Mouse (Mus musculus) activated CD4-positive, CD25-positive, alpha-beta regulatory T cell, adult 4 months (primary cell): ENCODE data around the gene Hdac5. TPM values are rescaled to one million over a fixed set of nuclear protein-coding genes. Genes with fewer than 3 reads are reported as not detected.
"Not testable (repeated sequence)": the region's sequence is repeated elsewhere in the genome, so short reads cannot be mapped to it uniquely, and the experiment has no call there.

Experiments used
- ATAC-seq: one replicate; pipeline ENCODE4 v1.8.0; 2017
- polyA plus RNA-seq, 2 experiments: library from polyadenylated mRNA; unstranded; fragments of 100-300 nt; shearing (Covaris generic); gene quantifications; one replicate each; pipeline ENCODE4 v1.2.1; 2017

Gene Hdac5
- polyA plus RNA-seq, 2 experiments from 2014 or later: 6.0 to 9.3 TPM

- ATAC-seq: no peak
Observed at GRCm38 (mm10) chr11:102184253-102184645, 45.7 kb downstream of the Hdac5 start.

- ATAC-seq: no peak
Observed at GRCm38 (mm10) chr11:102179836-102180235, 50.1 kb downstream of the Hdac5 start.

- ATAC-seq: no peak
Observed at GRCm38 (mm10) chr11:102168689-102169088, 61.3 kb downstream of the Hdac5 start.

- no peak for ATAC-seq
Observed at GRCm38 (mm10) chr11:102167539-102167938, 62.4 kb downstream of the Hdac5 start.

- ATAC-seq: no peak
Observed at GRCm38 (mm10) chr11:102165971-102166722, 63.8 kb downstream of the Hdac5 start.

GRCm38 (mm10) chr11:102159781-102160180 lies 70.2 kb downstream of the Hdac5 start:
- no peak for ATAC-seq

- ATAC-seq: not testable (repeated sequence)
Observed at GRCm38 (mm10) chr11:102158024-102158423, 71.9 kb downstream of the Hdac5 start.

- ATAC-seq: no peak
Observed at GRCm38 (mm10) chr11:102156786-102157089, 73.2 kb downstream of the Hdac5 start.

- peak; percentile 40 for ATAC-seq
Observed at GRCm38 (mm10) chr11:102156039-102156785, 73.8 kb downstream of the Hdac5 start, which contains the start of gene Tmem101. Gene Tmem101 (minus strand): TSS chr11:102156404.

GRCm38 (mm10) chr11:102147213-102147989 lies 82.6 kb downstream of the Hdac5 start:
- ATAC-seq: no peak

- ATAC-seq: no peak
Observed at GRCm38 (mm10) chr11:102146531-102146930, 83.4 kb downstream of the Hdac5 start.

- ATAC-seq: no peak
Observed at GRCm38 (mm10) chr11:102146005-102146404, 84.0 kb downstream of the Hdac5 start.

GRCm38 (mm10) chr11:102145471-102146001 lies 84.4 kb downstream of the Hdac5 start, which contains the start of gene Nags:
Gene Nags (plus strand): TSS chr11:102145513.
- ATAC-seq: no peak

GRCm38 (mm10) chr11:102144957-102145470 lies 85.0 kb downstream of the Hdac5 start:
- no peak for ATAC-seq

Other genes with a start within 250 kb of the Hdac5 start
- gene Cfap97d1, start 245.9 kb downstream of the Hdac5 start, polyA plus RNA-seq: not detected
- gene Dusp3, start 243.2 kb downstream of the Hdac5 start, polyA plus RNA-seq: 1 to 10 TPM; 1.3 to 1.9 TPM
- under 1 TPM in 1 of 2 experiments, not detected in 1; 0.36 TPM for gene Mpp3, start 201.7 kb downstream of the Hdac5 start, polyA plus RNA-seq
- under 1 TPM in 1 of 2 experiments, not detected in 1; 0.13 TPM for gene Cd300lg, start 188.7 kb downstream of the Hdac5 start, polyA plus RNA-seq
- 1 to 10 TPM; 2.5 to 3.7 TPM for gene Mpp2, start 141.7 kb downstream of the Hdac5 start, polyA plus RNA-seq
- gene Ppy, start 128.8 kb downstream of the Hdac5 start, polyA plus RNA-seq: not detected
- not detected for gene Pyy, start 122.3 kb downstream of the Hdac5 start, polyA plus RNA-seq
- gene Nags, start 84.7 kb downstream of the Hdac5 start, polyA plus RNA-seq: not detected
- gene Tmem101, start 73.8 kb downstream of the Hdac5 start, polyA plus RNA-seq: 10 to 100 TPM; 13.5 to 15.4 TPM
- gene Lsm12, start 44.9 kb downstream of the Hdac5 start, polyA plus RNA-seq: 10 to 100 TPM; 44.8 to 78.5 TPM
- gene G6pc3, start 40.5 kb downstream of the Hdac5 start, polyA plus RNA-seq: 10 to 100 TPM; 24.6 to 36.3 TPM
- gene BC030867, start 18.7 kb upstream of the Hdac5 start, polyA plus RNA-seq: 1 to 10 TPM; 2.0 to 3.8 TPM
- not detected for gene Asb16, start 38.6 kb upstream of the Hdac5 start, polyA plus RNA-seq
- gene Tmub2, start 54.8 kb upstream of the Hdac5 start, polyA plus RNA-seq: 10 to 100 TPM; 54.5 to 58.3 TPM
- 1 to 10 TPM; 7.5 to 8.3 TPM for gene Atxn7l3, start 66.5 kb upstream of the Hdac5 start, polyA plus RNA-seq
- gene Ubtf, start 89.6 kb upstream of the Hdac5 start, polyA plus RNA-seq: 10 to 100 TPM; 37.4 to 49.6 TPM
- 1 to 10 TPM in 1 of 2 experiments, not detected in 1; 2.9 TPM for gene Slc4a1, start 136.0 kb upstream of the Hdac5 start, polyA plus RNA-seq
- gene Rundc3a, start 163.2 kb upstream of the Hdac5 start, polyA plus RNA-seq: 1 to 10 TPM; 2.4 TPM
- gene Slc25a39, start 177.8 kb upstream of the Hdac5 start, polyA plus RNA-seq: 10 to 100 TPM; 50.9 to 65.4 TPM
- gene Grn, start 200.1 kb upstream of the Hdac5 start, polyA plus RNA-seq: 10 to 100 TPM; 23.7 to 30.3 TPM
- gene Fam171a2, start 217.5 kb upstream of the Hdac5 start, polyA plus RNA-seq: not detected
- gene Itga2b, start 240.0 kb upstream of the Hdac5 start, polyA plus RNA-seq: under 1 TPM in 1 of 2 experiments, not detected in 1; 0.34 TPM